Mouse (Mus musculus) E14TG2a.4 (cell line): ENCODE results near the gene Asxl2.

ENCODE experiments used
- CTCF ChIP-seq: conservative IDR thresholded peaks from 2 replicates; pipeline ENCODE4 v1.5.1; 2014; ENCODE audit warnings: low read length
- NANOG ChIP-seq: IDR thresholded peaks from 2 replicates; pipeline ENCODE4 v1.6.1; 2014; ENCODE audit warnings: borderline replicate concordance, low read length, mixed read lengths
- POU5F1 ChIP-seq: IDR thresholded peaks from 2 replicates; pipeline ENCODE4 v1.6.1; 2014; ENCODE audit warnings: low read length, borderline replicate concordance

- TF ChIP-seq CTCF (no peak), POU5F1 (no peak), NANOG (no peak)
Observed at GRCm38 (mm10) chr12:3427067-3427889, 621 bp downstream of the Asxl2 start.
